Mouse (Mus musculus) retina, embryonic 14.5 days (tissue): ENCODE measurements around the gene Cops6.

Experiments used
- DNase-seq: peaks from one replicate; pipeline ENCODE4 v3.0.0-alpha.2; 2015; ENCODE audit warnings: low spot score

Gene Cops6

GRCm38 (mm10) chr5:138187661-138188306 is 26.9 kb downstream of the Cops6 start:
- DNase-seq = peak; percentile 85

- peak; percentile 92 for DNase-seq
These were observed 33.2 kb downstream of the Cops6 start, which contains the start of gene Mblac1 for GRCm38 (mm10) chr5:138193771-138194727. Gene Mblac1, plus strand, starts transcription at chr5:138194314.

- peak; percentile 50 for DNase-seq
These were observed 34.0 kb downstream of the Cops6 start for GRCm38 (mm10) chr5:138194755-138195345.

GRCm38 (mm10) chr5:138195463-138195862 is 34.6 kb downstream of the Cops6 start:
- no peak for DNase-seq

GRCm38 (mm10) chr5:138199576-138199975 is 38.7 kb downstream of the Cops6 start:
- DNase-seq = peak; percentile 37

GRCm38 (mm10) chr5:138202086-138202485 is 41.2 kb downstream of the Cops6 start:
- DNase-seq = no peak

- no peak for DNase-seq
These were observed 46.4 kb downstream of the Cops6 start for GRCm38 (mm10) chr5:138207253-138207652.

GRCm38 (mm10) chr5:138207873-138208272 is 47.0 kb downstream of the Cops6 start:
- DNase-seq = no peak
